Mouse (Mus musculus): Measurements from ENCODE around the gene Slc22a17.

Slc22a17 gene

DNA sequence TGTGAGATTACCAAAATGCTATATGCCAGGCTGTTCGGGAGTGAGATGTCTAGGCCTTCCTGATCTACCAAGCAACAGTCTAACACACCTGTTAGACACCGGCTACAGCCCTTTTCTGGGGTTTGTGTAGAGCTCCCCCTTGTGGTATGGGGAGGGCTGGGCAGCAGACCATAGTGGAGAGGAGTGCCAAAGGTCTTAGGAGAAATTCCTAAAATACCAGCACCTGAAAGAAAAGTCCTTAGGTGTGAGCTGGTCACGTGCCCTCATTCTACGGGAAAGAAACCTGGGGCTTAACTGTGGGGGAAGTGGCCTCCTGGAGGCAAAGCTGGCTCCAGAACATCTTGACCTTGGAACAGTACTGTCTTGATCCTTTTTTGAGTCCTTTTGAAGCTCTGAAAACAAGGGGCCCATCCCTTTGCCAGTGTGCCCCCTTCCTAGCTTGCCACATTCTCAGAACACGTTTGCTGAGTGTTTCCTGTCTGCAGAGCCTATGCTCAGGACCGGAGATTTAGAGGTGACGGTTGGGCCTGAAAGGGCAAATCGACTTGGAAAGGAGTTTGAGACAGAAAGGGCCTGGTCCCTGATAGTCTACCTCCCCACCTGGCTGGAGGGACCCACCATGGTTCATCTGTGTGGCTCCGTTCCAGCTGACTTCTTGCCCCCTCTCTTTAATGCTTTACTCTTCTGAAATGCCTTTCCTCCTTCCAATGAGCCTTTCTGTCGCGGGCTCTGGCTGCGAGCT is 26.7 kb upstream of the Slc22a17 start:
- peak; percentile 79 for DNase-seq (ENCODE audit: low read depth, low spot score)

- DNase-seq (ENCODE audit: low read depth, low spot score): no peak
These were observed 25.7 kb upstream of the Slc22a17 start for GRCm38 (mm10) chr14:54938431-54939219.

DNA sequence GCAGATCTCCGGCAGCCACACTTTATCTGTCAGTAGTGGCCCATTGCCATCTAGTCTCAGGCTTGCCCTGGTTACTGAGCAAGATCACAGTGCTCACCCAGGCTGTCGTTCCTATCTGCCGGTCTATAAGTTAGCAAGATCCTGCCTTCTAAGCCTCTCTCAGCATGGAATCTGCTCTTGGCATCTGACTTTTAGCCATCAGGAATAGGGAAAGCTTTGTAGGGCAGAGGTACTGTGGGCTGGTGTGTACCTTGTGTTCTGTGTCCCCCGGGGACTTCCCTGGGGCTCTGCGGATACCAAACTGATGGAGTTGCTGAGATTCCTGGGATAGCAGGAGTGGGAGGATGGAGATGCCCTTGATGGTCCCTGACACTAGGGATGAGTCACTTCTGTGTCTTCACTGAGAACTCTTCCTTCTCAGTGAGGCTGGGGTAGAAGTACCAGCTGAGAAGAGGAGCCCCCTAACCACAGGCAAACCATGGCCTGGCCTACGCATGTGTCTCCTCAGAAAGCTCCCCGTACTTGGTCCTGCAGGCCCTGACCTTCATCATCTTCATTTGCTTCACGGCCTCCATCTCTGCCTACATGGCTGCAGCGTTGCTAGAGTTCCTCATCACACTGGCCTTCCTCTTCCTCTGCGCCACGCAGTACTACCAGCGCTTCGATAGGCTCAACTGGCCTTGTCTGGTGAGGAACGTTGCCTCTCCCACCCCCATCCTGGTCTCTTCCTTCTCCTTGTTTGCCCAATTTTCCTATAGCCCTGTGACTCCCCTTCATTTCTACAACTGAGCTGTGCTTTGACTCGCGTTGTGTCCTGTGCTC is 24.6 kb upstream of the Slc22a17 start:
- no peak for DNase-seq (ENCODE audit: low read depth, low spot score)

DNA sequence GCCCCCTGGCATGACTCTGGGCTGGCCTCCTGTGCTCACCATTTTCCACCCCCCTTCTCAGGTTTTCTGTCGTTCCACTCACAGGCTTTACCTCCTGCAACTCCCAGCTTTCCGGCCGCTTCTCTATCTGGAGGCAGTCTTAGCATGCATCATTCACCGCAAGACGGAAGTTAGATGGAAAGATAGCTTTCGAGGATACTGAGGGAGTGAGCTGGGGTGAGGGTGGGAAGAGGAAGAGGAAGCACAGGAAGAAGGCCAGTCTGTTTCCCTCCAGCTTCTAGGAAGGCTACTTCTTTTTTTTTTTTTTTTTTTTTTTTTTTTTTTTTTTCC is 23.9 kb upstream of the Slc22a17 start:
- DNase-seq (ENCODE audit: low read depth, low spot score): no peak

GRCm38 (mm10) chr14:54935904-54936830 is 23.2 kb upstream of the Slc22a17 start, which contains the start of gene Cmtm5:
Cmtm5 (plus strand) TSS chr14:54936261.
- DNase-seq (ENCODE audit: low read depth, low spot score): no peak

DNA sequence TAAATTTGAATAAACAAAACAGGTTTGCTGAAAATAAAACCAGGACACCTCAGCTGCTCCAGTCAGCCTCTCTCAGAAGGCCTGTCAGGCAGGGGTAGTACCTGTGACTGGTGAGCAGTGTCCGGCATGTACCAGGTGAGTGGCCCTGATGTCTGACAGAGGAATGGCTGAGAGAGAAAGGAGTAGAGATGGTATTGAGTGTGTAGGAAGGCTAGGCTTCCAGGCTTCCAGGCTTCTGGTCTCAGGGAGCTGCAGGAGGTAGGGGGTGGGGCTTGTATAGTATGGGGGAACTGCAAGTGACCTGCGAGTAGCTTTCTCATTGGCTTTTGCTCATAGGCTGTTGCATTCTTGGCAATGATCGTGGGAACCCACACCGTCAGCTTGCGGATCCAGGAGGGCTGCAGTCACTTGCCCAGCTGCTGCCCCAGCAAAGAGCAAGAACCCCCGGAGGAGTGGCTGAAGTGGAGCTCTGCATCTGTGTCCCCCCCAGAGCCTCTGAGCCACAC is 19.8 kb upstream of the Slc22a17 start, which contains the start of gene Il25:
Gene Il25 (plus strand): TSS at position 51 of the 506 bp plus-strand sequence.
- no peak for DNase-seq (ENCODE audit: low read depth, low spot score)

DNA sequence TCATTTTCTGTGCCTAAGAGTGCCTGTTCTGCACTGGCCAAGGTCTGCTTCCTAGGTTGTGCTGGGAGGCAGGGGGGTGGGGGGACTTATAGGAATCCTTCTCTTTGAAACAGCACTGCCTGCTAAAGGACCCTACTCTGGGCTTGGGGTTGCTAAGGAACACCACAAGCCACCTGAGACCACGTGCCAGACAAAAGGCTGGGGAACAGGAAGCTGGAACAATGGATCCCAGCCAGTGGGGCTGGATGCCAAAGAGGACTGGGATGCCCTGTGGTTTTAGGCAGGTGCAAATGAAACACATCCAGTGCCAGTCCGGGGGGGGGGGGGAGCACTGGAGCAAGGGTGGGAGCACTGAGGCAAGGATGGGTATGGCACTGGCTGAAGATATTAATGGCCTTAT is 17.5 kb upstream of the Slc22a17 start:
- no peak for DNase-seq (ENCODE audit: low read depth, low spot score)

- no peak for DNase-seq (ENCODE audit: low read depth, low spot score)
These were observed 16.9 kb upstream of the Slc22a17 start for GRCm38 (mm10) chr14:54929801-54930200.

- no peak for DNase-seq (ENCODE audit: low read depth, low spot score)
These were observed 14.4 kb upstream of the Slc22a17 start for GRCm38 (mm10) chr14:54927296-54927695.

DNA sequence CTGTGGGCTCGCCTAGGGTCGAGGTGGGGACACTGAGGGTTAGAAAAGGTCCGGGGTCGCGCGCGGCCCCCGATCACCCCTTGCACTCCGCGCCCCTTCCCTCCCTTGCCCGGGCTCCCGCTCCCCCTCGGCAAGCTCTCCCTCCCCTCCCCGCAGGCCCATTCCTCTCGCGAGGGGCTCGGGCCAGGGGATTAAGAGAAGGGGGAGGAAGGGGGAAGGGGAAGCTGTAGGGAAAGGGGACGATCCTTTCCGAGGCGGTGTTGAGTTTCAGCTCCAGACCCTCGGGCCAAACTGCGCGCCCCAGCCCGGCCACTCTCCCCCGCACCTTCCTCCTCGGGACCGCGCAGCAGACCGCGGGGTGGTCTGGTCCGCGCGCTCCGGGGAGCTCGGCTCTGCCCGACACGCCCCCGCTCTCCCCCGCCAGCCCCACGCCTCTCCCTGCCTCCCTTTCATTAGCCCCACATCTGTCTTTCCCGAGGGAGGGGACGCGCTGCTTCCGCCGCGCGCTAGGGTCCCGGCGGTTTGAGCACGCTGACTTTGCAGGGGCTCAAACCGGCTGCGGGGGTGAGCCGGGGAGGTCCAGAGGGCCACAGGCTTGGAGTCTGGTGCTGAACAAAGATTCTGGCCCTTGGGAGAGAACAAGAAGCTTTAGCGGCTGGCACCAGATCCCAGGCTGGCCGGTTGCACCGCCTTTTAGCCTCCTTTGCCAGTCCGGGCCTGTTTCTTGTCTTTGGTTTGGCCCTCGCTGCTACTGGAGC is 13.6 kb upstream of the Slc22a17 start:
- DNase-seq (ENCODE audit: low read depth, low spot score): no peak

GRCm38 (mm10) chr14:54925349-54926342 is 12.7 kb upstream of the Slc22a17 start, which contains the start of gene Efs:
Efs (minus strand) TSS chr14:54926126.
- DNase-seq (ENCODE audit: low read depth, low spot score): no peak

DNA sequence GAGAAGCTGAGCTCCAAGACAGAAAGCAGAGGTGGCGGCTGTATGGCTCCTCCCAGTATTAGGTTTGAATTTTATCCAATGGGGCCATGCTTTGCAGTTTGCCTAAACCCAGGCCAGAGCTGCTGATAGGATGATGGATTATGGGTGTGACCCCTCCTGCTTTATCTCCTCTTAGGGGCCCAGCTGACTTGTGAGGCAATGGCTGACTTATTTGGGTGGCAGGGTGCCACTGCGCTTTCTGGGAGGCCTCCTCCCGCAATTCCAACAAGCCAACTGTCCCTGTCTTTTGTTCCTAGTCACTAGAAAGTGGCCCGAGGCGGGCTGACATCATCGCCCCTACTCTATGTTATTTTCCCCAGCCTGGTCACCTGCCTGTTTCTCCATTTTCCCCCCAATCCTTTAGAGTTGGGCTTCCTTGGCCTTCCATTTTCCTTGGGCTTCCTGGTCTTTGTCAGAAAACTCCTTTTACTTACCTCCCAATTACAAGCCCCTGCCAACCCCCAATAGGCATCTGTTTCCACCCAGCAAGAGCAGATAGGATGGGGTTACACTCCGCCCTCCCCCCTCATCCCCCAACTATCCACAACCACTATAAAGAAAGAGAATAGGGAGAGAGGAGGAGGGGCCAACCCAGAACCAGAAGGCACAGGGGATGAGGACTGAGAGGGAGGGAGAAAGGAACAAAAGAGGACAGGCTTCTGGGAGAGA is 11.9 kb upstream of the Slc22a17 start:
- DNase-seq (ENCODE audit: low read depth, low spot score): no peak

GRCm38 (mm10) chr14:54920076-54920685 is 7.2 kb upstream of the Slc22a17 start:
- DNase-seq (ENCODE audit: low read depth, low spot score): no peak

- DNase-seq (ENCODE audit: low read depth, low spot score): no peak
These were observed 411 bp upstream of the Slc22a17 start for GRCm38 (mm10) chr14:54913343-54913742.

DNA sequence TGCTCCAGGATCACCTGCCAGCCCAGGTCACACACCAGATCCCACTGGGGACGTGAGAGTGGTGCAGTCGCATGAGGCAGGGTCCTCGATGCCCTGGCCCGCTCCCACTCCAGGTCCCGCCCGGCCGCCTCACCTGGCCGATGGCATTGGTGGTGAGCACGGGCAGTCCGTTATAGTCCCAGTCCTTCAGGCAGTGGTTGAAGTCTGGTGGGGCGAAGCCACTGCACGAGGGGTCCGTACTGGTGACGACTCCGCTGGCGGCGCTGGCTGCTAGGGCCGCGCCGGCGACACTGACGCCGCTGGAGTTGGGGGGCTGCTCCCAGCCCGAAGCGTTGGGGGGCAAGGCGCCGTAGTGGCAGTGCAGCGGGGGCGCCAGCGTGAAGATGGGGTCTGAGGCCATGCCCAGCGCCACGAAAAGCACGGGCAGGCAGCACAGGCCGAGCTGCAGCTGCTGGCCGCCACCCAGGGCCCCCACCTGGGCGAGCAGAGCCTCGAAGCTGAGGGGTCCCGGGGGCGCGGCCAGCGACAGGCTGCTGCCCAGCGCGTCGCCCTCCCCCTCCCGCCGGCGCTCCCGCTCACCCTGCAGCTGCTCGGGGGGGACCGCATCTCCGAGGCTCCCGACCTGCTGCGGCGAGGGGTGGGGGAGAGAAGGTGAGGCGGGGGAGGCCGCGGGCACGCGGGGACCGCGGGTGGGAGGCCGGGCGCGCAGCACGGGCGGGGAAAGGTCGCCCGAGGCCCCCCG is 652 bp downstream of the Slc22a17 start:
- peak; percentile 35 for DNase-seq (ENCODE audit: low read depth, low spot score)

DNA sequence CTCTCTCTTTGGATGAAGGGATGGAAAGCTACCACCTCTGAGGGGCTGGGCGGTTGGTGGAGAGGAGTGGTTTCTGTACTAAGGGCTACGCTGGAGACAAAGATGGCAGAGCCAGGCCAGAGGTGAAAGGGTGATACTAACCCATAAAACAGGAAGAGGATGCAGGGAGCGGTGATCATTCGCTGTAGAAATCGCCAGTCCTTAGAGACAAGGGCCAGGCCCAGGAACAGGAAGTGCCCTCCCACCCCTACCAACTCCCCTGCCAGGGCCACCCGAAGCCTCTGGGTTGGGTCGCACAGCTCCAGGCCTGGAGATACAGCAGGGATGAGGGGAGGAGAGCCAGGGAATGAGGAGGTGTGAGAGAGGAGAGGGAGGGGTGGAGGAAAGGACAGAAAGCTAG is 4.2 kb downstream of the Slc22a17 start:
- no peak for DNase-seq (ENCODE audit: low read depth, low spot score)

DNA sequence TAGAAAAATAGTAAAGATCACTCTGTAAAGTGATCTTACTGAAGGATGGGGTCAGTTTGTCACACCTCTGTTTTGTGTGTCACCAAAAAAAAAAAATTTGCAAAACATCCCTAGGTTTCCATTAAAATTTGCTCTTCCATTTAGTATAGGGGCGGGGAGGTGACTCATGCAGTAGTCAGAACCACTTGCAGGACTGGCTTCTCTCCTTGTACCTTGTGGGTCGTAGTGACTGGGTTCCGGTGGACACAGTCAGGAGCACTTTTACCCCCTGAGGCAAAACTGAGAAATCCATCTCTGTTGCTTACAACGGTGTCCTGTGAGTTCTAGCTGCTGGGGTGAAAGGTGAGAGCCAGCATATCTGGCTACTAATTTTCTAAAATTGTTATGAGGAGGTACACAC is 9.3 kb downstream of the Slc22a17 start:
- no peak for DNase-seq (ENCODE audit: low read depth, low spot score)
